Mouse (Mus musculus): Measurements from ENCODE around the gene Dgkg. TPM values are rescaled to one million over a fixed set of nuclear protein-coding genes. Genes with fewer than 3 reads are reported as not detected.

Dgkg gene
- polyA plus RNA-seq, 1 experiment from 2014 or later, result 0.53 TPM

- no peak overlapping the region for H3K4me3 ChIP-seq
- H3K27me3 ChIP-seq, result no peaks in the 10 kb centered on the region
- H3K9me3 ChIP-seq (replicated peaks), result no peaks in the 10 kb centered on the region
- 41% methylated on average over 3 of the region's 3 CpGs for WGBS
- H3K4me1 ChIP-seq (replicated peaks), result peaks cover 10% of the 10 kb centered on the region; the same call in 1 of the 2 replicates
- no peak for ATAC-seq (replicated peaks; ENCODE audit: insufficient number of reproducible peaks, insufficient read depth, low FRiP score, low read depth)
- no peaks in the 10 kb centered on the region for H3K36me3 ChIP-seq
- H3K27ac ChIP-seq, result peak overlapping the region; percentile 82
- no peak overlapping the region for H3K9ac ChIP-seq
- 0 out of 2 replicates have a peak overlapping the region, but pooled peaks have one; percentile 44 for H3K4me2 ChIP-seq
Measured at GRCm38 (mm10) chr16:22564907-22565272, 92.1 kb downstream of the Dgkg start.

GRCm38 (mm10) chr16:22564259-22564906 is 92.6 kb downstream of the Dgkg start:
- H3K36me3 ChIP-seq, result no peaks in the 10 kb centered on the region
- WGBS, result 29% methylated on average over 14 of the region's 14 CpGs
- H3K9ac ChIP-seq, result 0 out of 2 replicates have a peak overlapping the region, but pooled peaks have one; percentile 16
- H3K9me3 ChIP-seq (replicated peaks), result no peaks in the 10 kb centered on the region
- peak; percentile 75 for ATAC-seq (replicated peaks; ENCODE audit: insufficient number of reproducible peaks, insufficient read depth, low FRiP score, low read depth)
- peak overlapping the region; percentile 17 for H3K4me3 ChIP-seq
- H3K4me2 ChIP-seq, result peak overlapping the region; percentile 44
- H3K4me1 ChIP-seq (replicated peaks), result peaks cover 10% of the 10 kb centered on the region; the same call in 1 of the 2 replicates
- 0 out of 2 replicates have a peak, but pooled peaks cover 2% of the 10 kb centered on the region for H3K27me3 ChIP-seq
- H3K27ac ChIP-seq, result peak overlapping the region; percentile 82

GRCm38 (mm10) chr16:22563594-22563993 is 93.4 kb downstream of the Dgkg start:
- no peak overlapping the region for H3K4me2 ChIP-seq
- H3K27ac ChIP-seq, result peak overlapping the region; percentile 82
- H3K4me1 ChIP-seq (replicated peaks), result peaks cover 10% of the 10 kb centered on the region; the same call in 1 of the 2 replicates
- ATAC-seq (replicated peaks; ENCODE audit: insufficient number of reproducible peaks, insufficient read depth, low FRiP score, low read depth), result no peak
- no peaks in the 10 kb centered on the region for H3K36me3 ChIP-seq
- no peak overlapping the region for H3K4me3 ChIP-seq
- 0 out of 2 replicates have a peak, but pooled peaks cover 2% of the 10 kb centered on the region for H3K27me3 ChIP-seq
- no peak overlapping the region for H3K9ac ChIP-seq
- H3K9me3 ChIP-seq (replicated peaks), result no peaks in the 10 kb centered on the region

GRCm38 (mm10) chr16:22554996-22555395 is 102.0 kb downstream of the Dgkg start:
- Histone ChIP-seq H3K9ac (no peak overlapping the region), H3K9me3 (replicated peaks) (no peaks in the 10 kb centered on the region), H3K27me3 (0 out of 2 replicates have a peak, but pooled peaks cover 2% of the 10 kb centered on the region), H3K4me3 (no peak overlapping the region), H3K36me3 (no peaks in the 10 kb centered on the region), H3K4me1 (replicated peaks) (peaks cover 22% of the 10 kb centered on the region), H3K4me2 (no peak overlapping the region), H3K27ac (no peak overlapping the region)
- ATAC-seq (replicated peaks; ENCODE audit: insufficient number of reproducible peaks, insufficient read depth, low FRiP score, low read depth), result no peak
- WGBS, result 54% methylated on average over 2 of the region's 2 CpGs

- H3K27me3 ChIP-seq, result no peaks in the 10 kb centered on the region
- H3K4me1 ChIP-seq (replicated peaks), result peaks cover 35% of the 10 kb centered on the region
- H3K9me3 ChIP-seq (replicated peaks), result no peaks in the 10 kb centered on the region
- no peak overlapping the region for H3K9ac ChIP-seq
- no peak overlapping the region for H3K27ac ChIP-seq
- H3K36me3 ChIP-seq, result no peaks in the 10 kb centered on the region
- H3K4me3 ChIP-seq, result no peak overlapping the region
- 22% methylated on average over 9 of the region's 9 CpGs for WGBS
- H3K4me2 ChIP-seq, result no peak overlapping the region
- no peak for ATAC-seq (replicated peaks; ENCODE audit: insufficient number of reproducible peaks, insufficient read depth, low FRiP score, low read depth)
Measured at GRCm38 (mm10) chr16:22552351-22552750, 104.7 kb downstream of the Dgkg start.

DNA sequence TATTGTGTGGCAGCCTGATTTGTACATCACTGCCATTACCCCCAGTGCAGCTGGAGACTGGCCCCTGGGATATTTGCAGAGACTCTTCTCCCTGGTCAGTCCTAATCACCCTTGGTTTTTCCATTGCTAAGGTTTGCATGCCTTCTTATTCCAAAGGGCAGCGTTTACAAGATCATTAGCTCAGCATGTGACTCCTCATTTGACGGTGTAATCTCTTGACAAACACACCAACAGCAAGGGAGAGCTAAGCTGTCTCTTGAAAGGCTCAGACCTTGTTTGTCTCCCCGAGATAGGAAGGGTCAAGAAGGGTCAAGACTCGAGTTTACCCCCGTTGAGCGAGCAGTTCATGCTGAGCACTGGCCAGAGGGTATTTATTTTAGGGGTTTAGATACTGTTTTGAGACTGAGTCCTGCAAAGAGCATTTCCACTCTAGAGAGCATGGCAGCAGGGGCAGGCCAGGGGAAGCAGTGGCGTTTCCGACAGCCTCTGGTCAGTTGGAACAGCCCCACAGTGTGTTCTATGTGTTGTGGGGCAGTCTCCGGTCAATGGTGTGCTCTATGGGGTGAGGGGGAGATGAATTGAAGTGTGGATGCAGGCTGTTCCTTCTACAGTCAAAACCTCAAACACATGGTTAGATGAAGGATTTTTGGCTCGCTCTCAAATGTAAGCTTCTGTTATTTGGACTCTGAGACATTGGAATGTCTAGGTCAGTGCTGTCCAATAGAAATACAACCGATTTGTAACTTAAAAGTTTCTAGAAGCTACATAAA is 105.6 kb downstream of the Dgkg start:
- Histone ChIP-seq H3K4me1 (replicated peaks) (peaks cover 38% of the 10 kb centered on the region), H3K27me3 (no peaks in the 10 kb centered on the region), H3K4me3 (no peak overlapping the region), H3K4me2 (no peak overlapping the region), H3K36me3 (no peaks in the 10 kb centered on the region), H3K9ac (no peak overlapping the region), H3K9me3 (replicated peaks) (no peaks in the 10 kb centered on the region), H3K27ac (no peak overlapping the region; the same call in 1 of the 2 replicates)
- 21% methylated on average over 11 of the region's 11 CpGs for WGBS
- no peak for ATAC-seq (replicated peaks; ENCODE audit: insufficient number of reproducible peaks, insufficient read depth, low FRiP score, low read depth)

DNA sequence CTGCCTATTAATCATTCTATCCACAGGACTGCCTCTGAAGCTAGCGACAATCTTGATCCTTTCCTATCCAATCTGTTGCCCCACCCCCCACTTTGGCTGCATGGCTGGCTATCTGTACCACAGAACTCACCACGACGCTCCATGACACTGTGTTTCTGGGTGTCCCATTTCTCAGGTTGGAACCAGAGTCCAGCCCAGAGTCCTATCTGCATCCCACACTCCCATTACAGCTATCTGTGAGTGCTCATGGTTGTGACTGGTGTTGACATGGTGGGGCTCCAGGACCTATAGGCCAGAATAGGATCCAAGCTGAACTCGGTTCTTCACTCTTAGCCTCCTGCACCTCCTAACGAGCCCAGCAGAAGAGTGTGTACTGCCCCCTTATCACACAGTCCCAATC is 107.7 kb downstream of the Dgkg start:
- peak overlapping the region; percentile 51; the same call in 1 of the 2 replicates for H3K4me3 ChIP-seq
- H3K4me2 ChIP-seq, result peak overlapping the region; percentile 71
- H3K27ac ChIP-seq, result no peak overlapping the region

GRCm38 (mm10) chr16:22548167-22549080 is 108.6 kb downstream of the Dgkg start:
- 4% methylated on average over 26 of the region's 26 CpGs for WGBS
- Histone ChIP-seq H3K27ac (peak overlapping the region; percentile 85), H3K9me3 (replicated peaks) (no peaks in the 10 kb centered on the region), H3K4me3 (peak overlapping the region; percentile 51), H3K27me3 (no peaks in the 10 kb centered on the region), H3K9ac (peak overlapping the region; percentile 57), H3K4me2 (peak overlapping the region; percentile 71), H3K36me3 (no peaks in the 10 kb centered on the region), H3K4me1 (replicated peaks) (peaks cover 58% of the 10 kb centered on the region)
- peak; percentile 69 for ATAC-seq (replicated peaks; ENCODE audit: insufficient number of reproducible peaks, insufficient read depth, low FRiP score, low read depth)

More for the DNA sequence above, 107.7 kb downstream of the Dgkg start:
- Histone ChIP-seq H3K27me3 (no peaks in the 10 kb centered on the region), H3K9ac (no peak overlapping the region), H3K4me1 (replicated peaks) (peaks cover 57% of the 10 kb centered on the region), H3K9me3 (replicated peaks) (no peaks in the 10 kb centered on the region), H3K36me3 (no peaks in the 10 kb centered on the region)
- WGBS, result 62% methylated on average over 5 of the region's 5 CpGs
- no peak for ATAC-seq (replicated peaks; ENCODE audit: insufficient number of reproducible peaks, insufficient read depth, low FRiP score, low read depth)

GRCm38 (mm10) chr16:22547741-22548140 is 109.3 kb downstream of the Dgkg start:
- Histone ChIP-seq H3K4me3 (peak overlapping the region; percentile 51), H3K4me2 (peak overlapping the region; percentile 71), H3K4me1 (replicated peaks) (peaks cover 63% of the 10 kb centered on the region), H3K9ac (no peak overlapping the region; the same call in 1 of the 2 replicates), H3K36me3 (no peaks in the 10 kb centered on the region), H3K9me3 (replicated peaks) (no peaks in the 10 kb centered on the region), H3K27me3 (no peaks in the 10 kb centered on the region), H3K27ac (peak overlapping the region; percentile 85)
- WGBS, result 65% methylated on average over 10 of the region's 10 CpGs
- no peak for ATAC-seq (replicated peaks; ENCODE audit: insufficient number of reproducible peaks, insufficient read depth, low FRiP score, low read depth)

DNA sequence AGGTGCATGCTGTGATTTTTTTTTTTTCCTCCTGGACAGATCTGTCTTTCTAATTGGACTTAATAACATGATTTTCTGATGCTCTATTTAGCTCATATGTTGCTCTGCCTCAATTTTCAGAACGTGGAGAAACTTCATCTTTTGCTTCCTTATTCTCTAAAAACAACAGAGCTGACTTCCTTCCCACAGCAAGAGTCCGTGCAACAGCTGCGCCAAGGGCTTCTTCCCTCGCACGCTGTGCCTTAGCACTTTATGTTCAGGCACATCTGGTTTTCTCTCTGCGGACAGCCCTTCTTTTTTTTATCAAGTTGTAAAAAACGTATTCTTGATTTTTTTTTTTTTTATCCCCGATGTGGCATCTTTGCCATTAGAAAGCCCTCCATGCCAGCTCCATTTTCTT is 111.2 kb downstream of the Dgkg start:
- no peak overlapping the region for H3K4me3 ChIP-seq
- H3K4me2 ChIP-seq, result no peak overlapping the region
- H3K27me3 ChIP-seq, result no peaks in the 10 kb centered on the region
- 66% methylated on average over 8 of the region's 8 CpGs for WGBS
- ATAC-seq (replicated peaks; ENCODE audit: insufficient number of reproducible peaks, insufficient read depth, low FRiP score, low read depth), result no peak
- H3K36me3 ChIP-seq, result no peaks in the 10 kb centered on the region
- peak overlapping the region; percentile 73 for H3K27ac ChIP-seq
- H3K4me1 ChIP-seq (replicated peaks), result peaks cover 61% of the 10 kb centered on the region
- no peaks in the 10 kb centered on the region for H3K9me3 ChIP-seq (replicated peaks)
- H3K9ac ChIP-seq, result no peak overlapping the region
